Mouse (Mus musculus) CD4-positive naive resting alpha-beta T cell, adult 57 days (primary cell): Measurements from ENCODE around the gene Cyp2c50. TPM values are rescaled to one million over a fixed set of nuclear protein-coding genes. Genes with fewer than 3 reads are reported as not detected.

ENCODE experiments used
- total RNA-seq: library from RNA; stranded (reverse); gene quantifications from one replicate; pipeline ENCODE4 v1.2.4, GENCODE M21; 2023

Gene Cyp2c50
- not detected for total RNA-seq

DNA sequence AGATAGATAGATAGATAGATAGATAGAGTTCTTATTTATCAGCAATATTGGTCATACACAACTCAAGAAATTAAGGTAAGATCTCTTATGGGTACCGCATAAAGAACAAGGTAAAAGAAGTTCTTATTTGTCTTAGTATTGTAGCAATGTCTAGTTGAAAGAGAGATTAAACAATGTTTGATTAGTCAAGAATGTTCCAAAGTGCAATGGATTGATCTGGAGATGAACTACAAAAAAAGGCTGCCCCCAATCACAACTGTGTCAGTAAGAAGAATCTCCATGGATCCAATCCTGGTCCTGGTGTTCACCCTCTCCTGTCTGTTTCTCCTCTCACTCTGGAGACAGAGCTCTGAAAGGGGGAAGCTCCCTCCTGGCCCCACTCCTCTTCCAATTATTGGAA lies at the start of gene Cyp2c50:
Gene Cyp2c50 (plus strand): TSS at position 268 of the 400 bp plus-strand sequence.

DNA sequence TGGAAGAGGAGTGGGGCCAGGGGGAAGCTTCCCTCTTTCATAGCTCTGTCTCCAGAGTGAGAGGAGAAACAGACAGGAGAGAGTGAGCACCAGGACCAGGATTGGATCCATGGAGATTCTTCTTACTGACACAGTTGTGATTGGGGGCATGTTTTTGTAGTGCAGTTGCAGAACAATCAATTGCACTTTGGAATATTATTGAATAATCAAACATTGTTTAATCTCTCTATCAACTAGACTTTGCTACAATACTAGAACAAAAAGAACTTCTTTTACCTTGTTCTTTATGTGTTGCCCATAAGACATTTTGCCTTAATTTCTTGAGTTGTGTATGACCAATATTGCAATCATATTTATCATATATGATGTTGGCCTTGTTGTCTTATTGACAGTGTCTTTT lies 15.8 kb upstream of the Cyp2c50 start, which contains the start of gene Cyp2c54:
Gene Cyp2c54 (minus strand): TSS at position 127 of the 400 bp plus-strand sequence.

Other genes with a start within 250 kb of the Cyp2c50 start
- not detected for gene Cyp2c69, start 202.9 kb upstream of the Cyp2c50 start, total RNA-seq
- not detected for gene Cyp2c37, start 97.3 kb upstream of the Cyp2c50 start, total RNA-seq
- gene Cyp2c54, start 15.9 kb upstream of the Cyp2c50 start, total RNA-seq = not detected
- not detected for gene Cyp2c70, start 97.6 kb downstream of the Cyp2c50 start, total RNA-seq
- 207 TPM for gene Pdlim1, start 182.2 kb downstream of the Cyp2c50 start, total RNA-seq